Mouse (Mus musculus) liver, embryonic 11.5 days (tissue): Measurements from ENCODE around the gene Tnrc6a. TPM values are rescaled to one million over a fixed set of nuclear protein-coding genes. Genes with fewer than 3 reads are reported as not detected.

ENCODE experiments used
- ATAC-seq: fragments of 200-750 bp; cut with Nextera tagmentation; replicated peaks from 2 replicates; pipeline ENCODE4 v1.8.0; 2017; ENCODE audit warnings: moderate number of reproducible peaks, mild to moderate bottlenecking, moderate TSS enrichment, moderate library complexity; ENCODE audit not compliant: low FRiP score
- DNase-seq: peaks from one replicate; pipeline ENCODE4 v3.0.0-alpha.2; 2017; ENCODE audit warnings: low spot score
- H3K27ac ChIP-seq: fragments of 300-500 bp; sonication (generic); 2 replicates; pipeline ENCODE4 v1.5.1; 2014; ENCODE audit warnings: mild to moderate bottlenecking, low read depth, low read length, control low read depth
- H3K27me3 ChIP-seq: fragments of 300-500 bp; sonication (generic); replicated peaks from 2 replicates; pipeline ENCODE4 v1.6.1; 2014; ENCODE audit warnings: low read length, mixed read lengths; ENCODE audit not compliant: control insufficient read depth, insufficient read depth
- H3K36me3 ChIP-seq: fragments of 300-500 bp; sonication (generic); 2 replicates; pipeline ENCODE4 v1.6.1; 2014; ENCODE audit warnings: mild to moderate bottlenecking, low read length, moderate library complexity, mixed read lengths; ENCODE audit not compliant: control insufficient read depth, insufficient read depth
- H3K4me1 ChIP-seq: fragments of 300-500 bp; sonication (generic); replicated peaks from 2 replicates; pipeline ENCODE4 v1.6.1; 2014; ENCODE audit warnings: low read length, mixed read lengths; ENCODE audit not compliant: control insufficient read depth, insufficient read depth
- H3K4me2 ChIP-seq: fragments of 300-500 bp; sonication (generic); 2 replicates; pipeline ENCODE4 v1.6.1; 2014; ENCODE audit warnings: mild to moderate bottlenecking, control low read depth, moderate library complexity
- H3K4me3 ChIP-seq: fragments of 300-500 bp; sonication (generic); 2 replicates; pipeline ENCODE4 v1.5.1; 2014; ENCODE audit warnings: low read depth, low read length, control low read depth
- H3K9ac ChIP-seq: fragments of 300-500 bp; sonication (generic); 2 replicates; pipeline ENCODE4 v1.6.1; 2014; ENCODE audit warnings: low read depth, low read length, control low read depth
- H3K9me3 ChIP-seq: fragments of 300-500 bp; sonication (generic); 2 replicates; pipeline ENCODE4 v1.6.1; 2016; ENCODE audit warnings: low read length, inconsistent platforms, mixed read lengths; ENCODE audit not compliant: control insufficient read depth
- WGBS: fragments of 180-500 bp; shearing (Covaris S2); extraction: QIAGEN DNeasy Blood & Tissue Kit; methylation state at CpG from one replicate; pipeline ENCODE4 v1.1.7; 2014; 5-methylcytosine and 5-hydroxymethylcytosine counted together
- polyA plus RNA-seq: library from polyadenylated mRNA; unstranded; fragments of >200 nt; fragmentation: Nextera tagmentation; extraction: Ambion mirVana; gene quantifications from 2 replicates; pipeline ENCODE4 v1.2.1, GENCODE M21; 2014

Tnrc6a gene
- polyA plus RNA-seq, 1 experiment from 2014 or later = 36.4 TPM

- Histone ChIP-seq H3K4me1 (no peaks in the 10 kb centered on the region), H3K9ac (no peak overlapping the region), H3K4me2 (no peak overlapping the region), H3K27me3 (no peaks in the 10 kb centered on the region), H3K27ac (no peak overlapping the region), H3K9me3 (no peaks in the 10 kb centered on the region), H3K36me3 (peaks cover 54% of the 10 kb centered on the region), H3K4me3 (no peak overlapping the region)
- no peak for DNase-seq
- ATAC-seq = no peak
- WGBS = 81% methylated on average over 2 of the region's 2 CpGs
Observed at GRCm38 (mm10) chr7:123167436-123167835, 43.8 kb downstream of the Tnrc6a start.

GRCm38 (mm10) chr7:123169618-123170017 is 45.9 kb downstream of the Tnrc6a start:
- H3K9me3 ChIP-seq = no peaks in the 10 kb centered on the region
- H3K4me3 ChIP-seq = no peak overlapping the region
- DNase-seq = no peak
- WGBS = 91% methylated on average over 2 of the region's 2 CpGs
- H3K27ac ChIP-seq = no peak overlapping the region
- no peaks in the 10 kb centered on the region for H3K4me1 ChIP-seq
- no peak overlapping the region for H3K9ac ChIP-seq
- H3K36me3 ChIP-seq = peaks cover 51% of the 10 kb centered on the region
- no peaks in the 10 kb centered on the region for H3K27me3 ChIP-seq
- H3K4me2 ChIP-seq = no peak overlapping the region
- no peak for ATAC-seq

- no peak for DNase-seq
- Histone ChIP-seq H3K9me3 (no peaks in the 10 kb centered on the region), H3K36me3 (peaks cover 51% of the 10 kb centered on the region), H3K27ac (no peak overlapping the region), H3K27me3 (no peaks in the 10 kb centered on the region), H3K9ac (no peak overlapping the region), H3K4me3 (no peak overlapping the region), H3K4me1 (no peaks in the 10 kb centered on the region), H3K4me2 (no peak overlapping the region)
- WGBS = 89% methylated on average over 5 of the region's 5 CpGs
- ATAC-seq = no peak
Observed at GRCm38 (mm10) chr7:123172101-123172500, 48.4 kb downstream of the Tnrc6a start.

- Histone ChIP-seq H3K27ac (no peak overlapping the region), H3K27me3 (no peaks in the 10 kb centered on the region), H3K36me3 (peaks cover 47% of the 10 kb centered on the region), H3K4me3 (no peak overlapping the region), H3K9ac (no peak overlapping the region), H3K9me3 (no peaks in the 10 kb centered on the region), H3K4me1 (no peaks in the 10 kb centered on the region), H3K4me2 (no peak overlapping the region)
- no peak for ATAC-seq
- no peak for DNase-seq
Observed at GRCm38 (mm10) chr7:123177215-123177614, 53.5 kb downstream of the Tnrc6a start.

GRCm38 (mm10) chr7:123181787-123182701 is 58.4 kb downstream of the Tnrc6a start:
- no peak overlapping the region for H3K4me2 ChIP-seq
- 86% methylated on average over 20 of the region's 20 CpGs for WGBS
- H3K9ac ChIP-seq = no peak overlapping the region
- H3K4me1 ChIP-seq = no peaks in the 10 kb centered on the region
- H3K9me3 ChIP-seq = no peaks in the 10 kb centered on the region
- no peaks in the 10 kb centered on the region for H3K27me3 ChIP-seq
- ATAC-seq (no peak), DNase-seq (no peak)
- H3K36me3 ChIP-seq = peaks cover 51% of the 10 kb centered on the region
- H3K27ac ChIP-seq = no peak overlapping the region
- no peak overlapping the region for H3K4me3 ChIP-seq

- 98% methylated on average over 1 of the region's 1 CpGs for WGBS
- Histone ChIP-seq H3K27ac (no peak overlapping the region), H3K4me1 (no peaks in the 10 kb centered on the region), H3K27me3 (no peaks in the 10 kb centered on the region), H3K4me2 (no peak overlapping the region), H3K36me3 (peaks cover 67% of the 10 kb centered on the region), H3K9ac (no peak overlapping the region), H3K4me3 (no peak overlapping the region), H3K9me3 (no peaks in the 10 kb centered on the region)
- no peak for DNase-seq
- ATAC-seq = no peak
Observed at GRCm38 (mm10) chr7:123184891-123185290, 61.2 kb downstream of the Tnrc6a start.

- H3K4me2 ChIP-seq = no peak overlapping the region
- no peaks in the 10 kb centered on the region for H3K27me3 ChIP-seq
- peaks cover 73% of the 10 kb centered on the region for H3K36me3 ChIP-seq
- H3K4me1 ChIP-seq = no peaks in the 10 kb centered on the region
- 86% methylated on average over 6 of the region's 6 CpGs for WGBS
- no peak overlapping the region for H3K4me3 ChIP-seq
- no peak for DNase-seq
- no peak for ATAC-seq
- H3K27ac ChIP-seq = no peak overlapping the region
- no peaks in the 10 kb centered on the region for H3K9me3 ChIP-seq
- H3K9ac ChIP-seq = no peak overlapping the region
Observed at GRCm38 (mm10) chr7:123186463-123186862, 62.8 kb downstream of the Tnrc6a start.

GRCm38 (mm10) chr7:123187246-123187645 is 63.6 kb downstream of the Tnrc6a start:
- H3K4me1 ChIP-seq = no peaks in the 10 kb centered on the region
- no peak overlapping the region for H3K4me3 ChIP-seq
- no peak overlapping the region for H3K9ac ChIP-seq
- H3K36me3 ChIP-seq = peaks cover 73% of the 10 kb centered on the region
- no peak overlapping the region for H3K4me2 ChIP-seq
- WGBS = 76% methylated on average over 4 of the region's 4 CpGs
- no peak overlapping the region for H3K27ac ChIP-seq
- H3K27me3 ChIP-seq = no peaks in the 10 kb centered on the region
- DNase-seq (no peak), ATAC-seq (no peak)
- H3K9me3 ChIP-seq = no peaks in the 10 kb centered on the region

GRCm38 (mm10) chr7:123188462-123188861 is 64.8 kb downstream of the Tnrc6a start:
- H3K9ac ChIP-seq = no peak overlapping the region
- H3K27me3 ChIP-seq = no peaks in the 10 kb centered on the region
- ATAC-seq (no peak), DNase-seq (no peak)
- WGBS = 88% methylated on average over 3 of the region's 3 CpGs
- H3K4me1 ChIP-seq = no peaks in the 10 kb centered on the region
- H3K9me3 ChIP-seq = no peaks in the 10 kb centered on the region
- H3K36me3 ChIP-seq = peaks cover 71% of the 10 kb centered on the region
- no peak overlapping the region for H3K4me3 ChIP-seq
- no peak overlapping the region for H3K4me2 ChIP-seq
- no peak overlapping the region for H3K27ac ChIP-seq
